Mouse (Mus musculus): ENCODE results near the gene Trim2. TPM values are rescaled to one million over a fixed set of nuclear protein-coding genes. Genes with fewer than 3 reads are reported as not detected.

Trim2 gene
- polyA plus RNA-seq, 1 experiment: 0.53 TPM

- H3K4me1 ChIP-seq (ENCODE audit: control insufficient read depth, insufficient read depth, low read length): no peaks in the 10 kb centered on the region
- no peak overlapping the region for H3K4me3 ChIP-seq (ENCODE audit: control insufficient read depth, low read depth, low read length)
- no peak overlapping the region for H3K27ac ChIP-seq (ENCODE audit: control insufficient read depth, insufficient read depth, low read depth, low read length)
- H3K27me3 ChIP-seq (ENCODE audit: control insufficient read depth, insufficient read depth, low read length): no peaks in the 10 kb centered on the region
- TF ChIP-seq POLR2A (IDR thresholded peaks at IDR 0.05; ENCODE audit: control insufficient read depth, low read depth, low read length) (no peak), CTCF (IDR thresholded peaks at IDR 0.05; ENCODE audit: control insufficient read depth, insufficient read depth, insufficient replicate concordance, low read depth, low read length) (no peak)
- no peaks in the 10 kb centered on the region for H3K36me3 ChIP-seq (ENCODE audit: control insufficient read depth, insufficient read depth, low read length)
Observed at GRCm38 (mm10) chr3:84204640-84205039, 102.0 kb downstream of the Trim2 start.

- no peaks in the 10 kb centered on the region for H3K27me3 ChIP-seq (ENCODE audit: control insufficient read depth, insufficient read depth, low read length)
- H3K27ac ChIP-seq (ENCODE audit: control insufficient read depth, insufficient read depth, low read depth, low read length): no peak overlapping the region
- H3K36me3 ChIP-seq (ENCODE audit: control insufficient read depth, insufficient read depth, low read length): no peaks in the 10 kb centered on the region
- TF ChIP-seq CTCF (IDR thresholded peaks at IDR 0.05; ENCODE audit: control insufficient read depth, insufficient read depth, insufficient replicate concordance, low read depth, low read length) (no peak), POLR2A (IDR thresholded peaks at IDR 0.05; ENCODE audit: control insufficient read depth, low read depth, low read length) (no peak)
- no peak overlapping the region for H3K4me3 ChIP-seq (ENCODE audit: control insufficient read depth, low read depth, low read length)
- no peaks in the 10 kb centered on the region for H3K4me1 ChIP-seq (ENCODE audit: control insufficient read depth, insufficient read depth, low read length)
Observed at GRCm38 (mm10) chr3:84200559-84201420, 105.9 kb downstream of the Trim2 start.

GRCm38 (mm10) chr3:84199516-84199915 lies 107.2 kb downstream of the Trim2 start:
- H3K27ac ChIP-seq (ENCODE audit: control insufficient read depth, insufficient read depth, low read depth, low read length): no peak overlapping the region
- no peak overlapping the region for H3K4me3 ChIP-seq (ENCODE audit: control insufficient read depth, low read depth, low read length)
- H3K36me3 ChIP-seq (ENCODE audit: control insufficient read depth, insufficient read depth, low read length): no peaks in the 10 kb centered on the region
- TF ChIP-seq CTCF (IDR thresholded peaks at IDR 0.05; ENCODE audit: control insufficient read depth, insufficient read depth, insufficient replicate concordance, low read depth, low read length) (no peak), POLR2A (IDR thresholded peaks at IDR 0.05; ENCODE audit: control insufficient read depth, low read depth, low read length) (no peak)
- H3K4me1 ChIP-seq (ENCODE audit: control insufficient read depth, insufficient read depth, low read length): no peaks in the 10 kb centered on the region
- no peaks in the 10 kb centered on the region for H3K27me3 ChIP-seq (ENCODE audit: control insufficient read depth, insufficient read depth, low read length)

GRCm38 (mm10) chr3:84198229-84198628 lies 108.4 kb downstream of the Trim2 start:
- TF ChIP-seq POLR2A (IDR thresholded peaks at IDR 0.05; ENCODE audit: control insufficient read depth, low read depth, low read length) (no peak), CTCF (IDR thresholded peaks at IDR 0.05; ENCODE audit: control insufficient read depth, insufficient read depth, insufficient replicate concordance, low read depth, low read length) (no peak)
- H3K4me1 ChIP-seq (ENCODE audit: control insufficient read depth, insufficient read depth, low read length): no peaks in the 10 kb centered on the region
- no peaks in the 10 kb centered on the region for H3K36me3 ChIP-seq (ENCODE audit: control insufficient read depth, insufficient read depth, low read length)
- H3K4me3 ChIP-seq (ENCODE audit: control insufficient read depth, low read depth, low read length): no peak overlapping the region
- H3K27ac ChIP-seq (ENCODE audit: control insufficient read depth, insufficient read depth, low read depth, low read length): no peak overlapping the region
- H3K27me3 ChIP-seq (ENCODE audit: control insufficient read depth, insufficient read depth, low read length): no peaks in the 10 kb centered on the region

GRCm38 (mm10) chr3:84193881-84194280 lies 112.8 kb downstream of the Trim2 start:
- no peaks in the 10 kb centered on the region for H3K36me3 ChIP-seq (ENCODE audit: control insufficient read depth, insufficient read depth, low read length)
- H3K27me3 ChIP-seq (ENCODE audit: control insufficient read depth, insufficient read depth, low read length): no peaks in the 10 kb centered on the region
- no peak for TF ChIP-seq CTCF (IDR thresholded peaks at IDR 0.05; ENCODE audit: control insufficient read depth, insufficient read depth, insufficient replicate concordance, low read depth, low read length)
- TF ChIP-seq POLR2A (IDR thresholded peaks at IDR 0.05; ENCODE audit: control insufficient read depth, low read depth, low read length): no peak
- no peak overlapping the region for H3K4me3 ChIP-seq (ENCODE audit: control insufficient read depth, low read depth, low read length)
- H3K27ac ChIP-seq (ENCODE audit: control insufficient read depth, insufficient read depth, low read depth, low read length): no peak overlapping the region
- H3K4me1 ChIP-seq (ENCODE audit: control insufficient read depth, insufficient read depth, low read length): peaks cover 9% of the 10 kb centered on the region

- peak overlapping the region; percentile 51 for H3K4me3 ChIP-seq (ENCODE audit: control insufficient read depth, low read depth, low read length)
- TF ChIP-seq CTCF (IDR thresholded peaks at IDR 0.05; ENCODE audit: control insufficient read depth, insufficient read depth, insufficient replicate concordance, low read depth, low read length): no peak
- TF ChIP-seq POLR2A (IDR thresholded peaks at IDR 0.05; ENCODE audit: control insufficient read depth, low read depth, low read length): no peak
- no peak overlapping the region for H3K27ac ChIP-seq (ENCODE audit: control insufficient read depth, insufficient read depth, low read depth, low read length)
- peaks cover 9% of the 10 kb centered on the region for H3K4me1 ChIP-seq (ENCODE audit: control insufficient read depth, insufficient read depth, low read length)
- no peaks in the 10 kb centered on the region for H3K27me3 ChIP-seq (ENCODE audit: control insufficient read depth, insufficient read depth, low read length)
- no peaks in the 10 kb centered on the region for H3K36me3 ChIP-seq (ENCODE audit: control insufficient read depth, insufficient read depth, low read length)
Observed at GRCm38 (mm10) chr3:84191141-84191881, 115.4 kb downstream of the Trim2 start.

GRCm38 (mm10) chr3:84190513-84191061 lies 116.1 kb downstream of the Trim2 start:
- no peak for TF ChIP-seq CTCF (IDR thresholded peaks at IDR 0.05; ENCODE audit: control insufficient read depth, insufficient read depth, insufficient replicate concordance, low read depth, low read length)
- no peak for TF ChIP-seq POLR2A (IDR thresholded peaks at IDR 0.05; ENCODE audit: control insufficient read depth, low read depth, low read length)
- H3K27me3 ChIP-seq (ENCODE audit: control insufficient read depth, insufficient read depth, low read length): no peaks in the 10 kb centered on the region
- H3K4me1 ChIP-seq (ENCODE audit: control insufficient read depth, insufficient read depth, low read length): peaks cover 9% of the 10 kb centered on the region
- H3K36me3 ChIP-seq (ENCODE audit: control insufficient read depth, insufficient read depth, low read length): no peaks in the 10 kb centered on the region
- H3K4me3 ChIP-seq (ENCODE audit: control insufficient read depth, low read depth, low read length): peak overlapping the region; percentile 51
- no peak overlapping the region for H3K27ac ChIP-seq (ENCODE audit: control insufficient read depth, insufficient read depth, low read depth, low read length)

Data from testis, adult 2 months (tissue).